ENCODE assay signal across 14 mouse cellular contexts in the genomic region with DNA sequence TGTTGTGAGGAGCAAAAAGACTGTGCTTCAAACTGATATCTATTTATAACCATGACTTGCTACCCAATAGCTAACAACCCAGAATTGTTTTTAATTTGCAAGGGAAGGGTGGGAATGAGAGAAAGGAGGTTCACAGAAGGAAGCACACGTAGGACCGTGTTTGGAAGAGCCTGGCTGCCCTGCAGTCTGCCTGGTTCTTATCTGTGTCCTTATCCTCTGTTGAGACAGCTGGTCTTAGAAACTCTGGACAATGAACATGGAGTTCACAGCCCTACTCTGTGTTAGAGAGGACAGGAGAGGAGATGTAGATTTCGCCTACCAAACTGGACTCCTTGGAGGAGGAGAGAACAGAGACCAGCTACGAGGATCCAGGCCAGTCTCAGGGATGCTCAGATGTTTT.
DNase-seq lines count a peak whose midpoint lies in the region; ATAC-seq and TF ChIP-seq lines count a peak whose summit lies in the region.
"Had no signal": no experiment of that assay in that cellular context is flagged by ENCODE, and none has a peak within 500 bp of the region (broad histone marks: within the 10 kb centered on the region; RNA-seq: fewer than 3 reads in every experiment).

No protein-coding gene starts in this region.

- no peaks in the 10 kb centered on the region for H3K27me3 ChIP-seq in heart, embryonic 12.5 days (replicated peaks)
- no peaks in the 10 kb centered on the region for H3K27me3 ChIP-seq in lung, embryonic 16.5 days (ENCODE audit: control insufficient read depth, insufficient read depth, low read depth, low read length)
- 0 out of 2 replicates have a peak, but pooled peaks cover 3% of the 10 kb centered on the region for H3K27me3 ChIP-seq in liver, embryonic 12.5 days (replicated peaks)
- no peaks in the 10 kb centered on the region for H3K27me3 ChIP-seq in cerebellum, adult 2 months (ENCODE audit: control insufficient read depth, insufficient read depth, low read length)
- H3K27me3 ChIP-seq: hindbrain, embryonic 15.5 days; neural tube, embryonic 13.5 days had no signal

- TF ChIP-seq POLR2A in cerebellum, adult 2 months (IDR thresholded peaks at IDR 0.05; ENCODE audit: borderline replicate concordance, insufficient read depth, low read length) = no peak

- no peak for TF ChIP-seq CTCF in cerebellum, adult 2 months (IDR thresholded peaks at IDR 0.05; ENCODE audit: borderline replicate concordance, insufficient read depth, low read depth, low read length)

- H3K36me3 ChIP-seq in heart, embryonic 12.5 days = no peaks in the 10 kb centered on the region
- no peaks in the 10 kb centered on the region for H3K36me3 ChIP-seq in lung, embryonic 16.5 days (ENCODE audit: control insufficient read depth, insufficient read depth, low read length)
- no peaks in the 10 kb centered on the region for H3K36me3 ChIP-seq in liver, embryonic 12.5 days
- H3K36me3 ChIP-seq: hindbrain, embryonic 15.5 days; neural tube, embryonic 13.5 days had no signal

- no peak overlapping the region for H3K4me3 ChIP-seq in heart, embryonic 12.5 days
- no peak overlapping the region for H3K4me3 ChIP-seq in lung, embryonic 16.5 days (ENCODE audit: low read length)
- H3K4me3 ChIP-seq in liver, embryonic 12.5 days = no peak overlapping the region
- H3K4me3 ChIP-seq in cerebellum, adult 2 months (replicated peaks; ENCODE audit: insufficient read depth, low read depth, low read length) = no peak overlapping the region
- H3K4me3 ChIP-seq: hindbrain, embryonic 15.5 days; left cerebral cortex, adult 2 months; neural tube, embryonic 13.5 days had no signal

- H3K4me1 ChIP-seq in heart, embryonic 12.5 days (replicated peaks) = peaks cover 32% of the 10 kb centered on the region
- peaks cover 24% of the 10 kb centered on the region for H3K4me1 ChIP-seq in lung, embryonic 16.5 days (replicated peaks; ENCODE audit: control insufficient read depth, insufficient read depth, low read length)
- H3K4me1 ChIP-seq in liver, embryonic 12.5 days = peaks cover 67% of the 10 kb centered on the region
- no peaks in the 10 kb centered on the region for H3K4me1 ChIP-seq in cerebellum, adult 2 months (ENCODE audit: control insufficient read depth, insufficient read depth, low read length)
- H3K4me1 ChIP-seq: hindbrain, embryonic 15.5 days; neural tube, embryonic 13.5 days had no signal

- ATAC-seq in heart, embryonic 12.5 days (ENCODE audit: insufficient number of reproducible peaks, low FRiP score) = peak; percentile 40; the same call in 1 of the 2 replicates
- ATAC-seq in lung, embryonic 16.5 days (ENCODE audit: low read depth) = no peak; the same call in 1 of the 2 replicates
- peak; percentile 57 for ATAC-seq in liver, embryonic 12.5 days
- ATAC-seq: activated CD4-positive, CD25-positive, alpha-beta regulatory T cell, adult 4 months; forebrain, postnatal 0 days; midbrain, embryonic 16.5 days had no signal

- no peaks in the 10 kb centered on the region for H3K9me3 ChIP-seq in heart, embryonic 12.5 days (replicated peaks)
- H3K9me3 ChIP-seq in lung, embryonic 16.5 days (ENCODE audit: control insufficient read depth, low read length) = no peaks in the 10 kb centered on the region
- H3K9me3 ChIP-seq in liver, embryonic 12.5 days (replicated peaks) = no peaks in the 10 kb centered on the region
- H3K9me3 ChIP-seq: hindbrain, embryonic 15.5 days; neural tube, embryonic 13.5 days had no signal

- no peak for DNase-seq in heart, postnatal 36 days
- DNase-seq in lung, postnatal 14 days = no peak
- DNase-seq in embryo, embryonic 10.5 days (ENCODE audit: low spot score) = no peak
- DNase-seq in cerebellum, adult 2 months = no peak
- DNase-seq: cerebellum, adult 18-20 months; forebrain, postnatal 0 days had no signal

- H3K9ac ChIP-seq in heart, embryonic 12.5 days = no peak overlapping the region
- H3K9ac ChIP-seq in lung, embryonic 16.5 days (ENCODE audit: low read length) = no peak overlapping the region
- H3K9ac ChIP-seq in liver, embryonic 12.5 days = 0 out of 2 replicates have a peak overlapping the region, but pooled peaks have one; percentile 46
- H3K9ac ChIP-seq: forebrain, postnatal 0 days; hindbrain, embryonic 15.5 days; neural tube, embryonic 13.5 days had no signal

- H3K27ac ChIP-seq in heart, embryonic 12.5 days (ENCODE audit: poor library complexity, severe bottlenecking) = no peak overlapping the region; the same call in 1 of the 2 replicates
- peak overlapping the region; percentile 74 for H3K27ac ChIP-seq in lung, embryonic 16.5 days (ENCODE audit: low read length)
- H3K27ac ChIP-seq in liver, embryonic 12.5 days = peak overlapping the region; percentile 70
- H3K27ac ChIP-seq in cerebellum, adult 2 months (ENCODE audit: insufficient read depth, low read length) = no peak overlapping the region
- H3K27ac ChIP-seq: hindbrain, embryonic 15.5 days; left cerebral cortex, adult 2 months; neural tube, embryonic 13.5 days had no signal

- intact Hi-C loops in heart, postnatal 36 days (cut with DNase I) = no loop called here

- H3K4me2 ChIP-seq in heart, embryonic 12.5 days = peak overlapping the region; percentile 4; the same call in 1 of the 2 replicates
- peak overlapping the region; percentile 2; the same call in 1 of the 2 replicates for H3K4me2 ChIP-seq in lung, embryonic 16.5 days (ENCODE audit: low read depth, low read length)
- H3K4me2 ChIP-seq in liver, embryonic 12.5 days = peak overlapping the region; percentile 42
- H3K4me2 ChIP-seq: hindbrain, embryonic 15.5 days; neural tube, embryonic 13.5 days had no signal

- 40% methylated on average over 4 of the region's 4 CpGs for WGBS in heart, embryonic 12.5 days
- WGBS in lung, embryonic 16.5 days = 64% methylated on average over 4 of the region's 4 CpGs
- 53% methylated on average over 4 of the region's 4 CpGs for WGBS in liver, embryonic 12.5 days (ENCODE audit: insufficient replicate concordance)
- WGBS in cerebellum, adult 2 months = 92% methylated on average over 4 of the region's 4 CpGs

Comparison
In these comparisons a context has a peak if more than half of its experiments do, and no peak if none do; other contexts are left out.
1. H3K27ac ChIP-seq: peak in lung, embryonic 16.5 days (single experiment) and liver, embryonic 12.5 days (single experiment); none in heart, embryonic 12.5 days (single experiment) and cerebellum, adult 2 months (single experiment).
2. Peak in every context shown above with its lines, with median percentiles within 50 percentile points of each other: H3K4me2 ChIP-seq.